Mouse (Mus musculus) C2C12 (cell line): ENCODE data around the gene Stxbp1. TPM values are rescaled to one million over a fixed set of nuclear protein-coding genes. Genes with fewer than 3 reads are reported as not detected.

Source experiments
- H3K27me3 ChIP-seq: one replicate; pipeline ENCODE4 v1.6.1; 2011; ENCODE audit not compliant: control insufficient read depth, insufficient read depth, insufficient read length
- H3K36me3 ChIP-seq: one replicate; pipeline ENCODE4 v1.6.1; 2011; ENCODE audit not compliant: control insufficient read depth, insufficient read depth
- H3K4me3 ChIP-seq: one replicate; pipeline ENCODE4 v1.5.1; 2011; ENCODE audit warnings: mild to moderate bottlenecking, control low read depth; ENCODE audit not compliant: poor library complexity, insufficient read depth, severe bottlenecking
- H3K79me2 ChIP-seq: one replicate; pipeline ENCODE4 v1.6.1; 2011; ENCODE audit not compliant: control insufficient read depth, insufficient read depth
- H3K79me3 ChIP-seq: one replicate; pipeline ENCODE4 v1.6.1; 2011; ENCODE audit warnings: low read depth, control low read depth
- H3ac ChIP-seq: one replicate; pipeline ENCODE3; 2011; ENCODE audit warnings: low read depth; ENCODE audit not compliant: control insufficient read depth, insufficient read length
- CEBPB ChIP-seq: IDR thresholded peaks from one replicate; pipeline ENCODE4 v1.6.1; 2011; ENCODE audit warnings: low read depth, mild to moderate bottlenecking, control low read depth, moderate library complexity
- CTCF ChIP-seq: IDR thresholded peaks from one replicate; pipeline ENCODE4 v1.5.1; 2011; ENCODE audit not compliant: control insufficient read depth, insufficient read depth, insufficient read length
- FOSL1 ChIP-seq: IDR thresholded peaks from one replicate; pipeline ENCODE4 v1.8.0; 2011; ENCODE audit warnings: mild to moderate bottlenecking, low read length; ENCODE audit not compliant: poor library complexity, insufficient read depth, severe bottlenecking
- MAX ChIP-seq: IDR thresholded peaks from one replicate; pipeline ENCODE4 v1.6.1; 2011; ENCODE audit warnings: mild to moderate bottlenecking, control low read depth
- MYOD1 ChIP-seq: IDR thresholded peaks from one replicate; pipeline ENCODE4 v1.6.1; 2011; ENCODE audit warnings: low read depth; ENCODE audit not compliant: control insufficient read depth, insufficient read length
- MYOG ChIP-seq: IDR thresholded peaks from one replicate; pipeline ENCODE4 v1.6.1; 2011; ENCODE audit not compliant: control insufficient read depth, insufficient read length; ENCODE audit errors: extremely low read depth
- USF1 ChIP-seq: IDR thresholded peaks from one replicate; pipeline ENCODE4 v1.6.1; 2011; ENCODE audit warnings: low read depth, mild to moderate bottlenecking, control low read depth, moderate library complexity
- polyA plus RNA-seq: library from polyadenylated mRNA; unstranded; fragments of >200 nt; fragmentation: generic; extraction: Trizol; gene quantifications from one replicate; pipeline ENCODE4 v1.2.1, GENCODE M21; 2012; ENCODE audit warnings: missing spikeins

The Stxbp1 gene
- polyA plus RNA-seq, 1 experiment = 28.7 TPM

GRCm38 (mm10) chr2:32852156-32852555 lies 5.1 kb upstream of the Stxbp1 start:
- Histone ChIP-seq H3ac (no peak overlapping the region), H3K4me3 (no peak overlapping the region)
- peak; percentile 35 for TF ChIP-seq USF1
- no peak for TF ChIP-seq CEBPB

GRCm38 (mm10) chr2:32847468-32847821 lies 400 bp upstream of the Stxbp1 start:
- H3ac ChIP-seq = no peak overlapping the region
- no peak overlapping the region for H3K4me3 ChIP-seq
- peaks cover 25% of the 10 kb centered on the region for H3K79me3 ChIP-seq
- peaks cover 40% of the 10 kb centered on the region for H3K79me2 ChIP-seq
- TF ChIP-seq CEBPB = no peak
- no peak for TF ChIP-seq CTCF
- H3K27me3 ChIP-seq = peaks cover 5% of the 10 kb centered on the region
- no peaks in the 10 kb centered on the region for H3K36me3 ChIP-seq

More at GRCm38 (mm10) chr2:32852156-32852555, 5.1 kb upstream of the Stxbp1 start:
- Histone ChIP-seq H3K79me2 (no peaks in the 10 kb centered on the region), H3K79me3 (no peaks in the 10 kb centered on the region), H3K36me3 (no peaks in the 10 kb centered on the region), H3K27me3 (peaks cover 8% of the 10 kb centered on the region)

- Histone ChIP-seq H3K27me3 (no peaks in the 10 kb centered on the region), H3K79me3 (peaks cover 27% of the 10 kb centered on the region), H3K79me2 (peaks cover 41% of the 10 kb centered on the region), H3ac (peak overlapping the region; percentile 82), H3K4me3 (peak overlapping the region; percentile 71), H3K36me3 (peaks cover 7% of the 10 kb centered on the region)
- no peak for TF ChIP-seq CEBPB
- no peak for TF ChIP-seq MYOD1
- no peak for TF ChIP-seq FOSL1
- TF ChIP-seq USF1 = no peak
- no peak for TF ChIP-seq MYOG
- no peak for TF ChIP-seq MAX
- no peak for TF ChIP-seq CTCF
Measured at GRCm38 (mm10) chr2:32846101-32846804, 792 bp downstream of the Stxbp1 start.

- H3K4me3 ChIP-seq = peak overlapping the region; percentile 71
- peaks cover 27% of the 10 kb centered on the region for H3K79me3 ChIP-seq
- H3K36me3 ChIP-seq = peaks cover 7% of the 10 kb centered on the region
- H3ac ChIP-seq = no peak overlapping the region
- peaks cover 41% of the 10 kb centered on the region for H3K79me2 ChIP-seq
- TF ChIP-seq CTCF (no peak), USF1 (no peak), MAX (no peak), MYOG (no peak), MYOD1 (no peak), CEBPB (no peak), FOSL1 (no peak)
- H3K27me3 ChIP-seq = no peaks in the 10 kb centered on the region
Measured at GRCm38 (mm10) chr2:32845572-32846100, 1.4 kb downstream of the Stxbp1 start.

- Histone ChIP-seq H3K79me3 (peaks cover 31% of the 10 kb centered on the region), H3K79me2 (peaks cover 65% of the 10 kb centered on the region), H3K4me3 (no peak overlapping the region), H3K27me3 (no peaks in the 10 kb centered on the region), H3ac (no peak overlapping the region), H3K36me3 (peaks cover 12% of the 10 kb centered on the region)
- no peak for TF ChIP-seq MYOD1
- TF ChIP-seq USF1 = no peak
- no peak for TF ChIP-seq CEBPB
- TF ChIP-seq CTCF = no peak
- TF ChIP-seq MYOG = no peak
- TF ChIP-seq FOSL1 = no peak
- TF ChIP-seq MAX = no peak
Measured at GRCm38 (mm10) chr2:32842558-32842957, 4.5 kb downstream of the Stxbp1 start.

GRCm38 (mm10) chr2:32841099-32841498 lies 5.9 kb downstream of the Stxbp1 start:
- Histone ChIP-seq H3K79me2 (peaks cover 69% of the 10 kb centered on the region), H3ac (no peak overlapping the region), H3K79me3 (peaks cover 31% of the 10 kb centered on the region), H3K4me3 (no peak overlapping the region), H3K36me3 (peaks cover 12% of the 10 kb centered on the region), H3K27me3 (no peaks in the 10 kb centered on the region)
- TF ChIP-seq MAX (no peak), FOSL1 (no peak), CTCF (no peak), CEBPB (no peak), USF1 (no peak), MYOD1 (no peak), MYOG (no peak)
